ENCODE assay signal across 8 mouse cellular contexts in genomic region chr17:47924383-47925339, GRCm38 (mm10). TPM values are rescaled to one million over a fixed set of nuclear protein-coding genes. Genes with fewer than 3 reads are reported as not detected.
A peak's percentile ranks its signal among the peaks of the same experiment; 100 is the strongest.
DNase-seq lines count a peak whose midpoint lies in the region; ATAC-seq lines count a peak whose summit lies in the region.

Gene Foxp4, minus strand, starts transcription at chr17:47924645.

- H3K4me2 ChIP-seq in intestine, embryonic 14.5 days (ENCODE audit: low read length) = peak within 1 kb of the TSS; percentile 93

- peak within 1 kb of the TSS; percentile 77 for H3K4me3 ChIP-seq in intestine, embryonic 14.5 days (ENCODE audit: low read depth, low read length)
- H3K4me3 ChIP-seq in midbrain, embryonic 10.5 days = peak within 1 kb of the TSS; percentile 99

- intact Hi-C loops in gastrocnemius, postnatal 36 days (cut with DNase I) = loop anchor here (5.0 kb wide), 1 partner anchor 123 kb away; no protein-coding TSS in a partner anchor
- intact Hi-C loops in left cerebral cortex, postnatal 36 days (cut with DNase I) = loop anchor here (1.0 to 5.0 kb wide), 3 partner anchors 46 to 173 kb away; no protein-coding TSS in a partner anchor

- WGBS in intestine, embryonic 14.5 days = under 1% methylated on average over 87 of the region's 91 CpGs
- under 1% methylated on average over 91 of the region's 91 CpGs for WGBS in midbrain, embryonic 10.5 days

- H3K36me3 ChIP-seq in intestine, embryonic 14.5 days (ENCODE audit: control insufficient read depth, insufficient read depth, low read length) = 0 out of 2 replicates have a peak, but pooled peaks cover 8% of the 10 kb centered on the region
- peaks cover 27% of the 10 kb centered on the region for H3K36me3 ChIP-seq in midbrain, embryonic 10.5 days

- H3K9ac ChIP-seq in intestine, embryonic 14.5 days (ENCODE audit: low read length) = peak within 1 kb of the TSS; percentile 95

- peak; percentile 86 for ATAC-seq in intestine, embryonic 14.5 days (replicated peaks; ENCODE audit: low FRiP score, low TSS enrichment, low read depth)

- no peaks in the 10 kb centered on the region for H3K27me3 ChIP-seq in intestine, embryonic 14.5 days (replicated peaks; ENCODE audit: control insufficient read depth, insufficient read depth, low read length)
- H3K27me3 ChIP-seq in midbrain, embryonic 10.5 days (ENCODE audit: low read depth, poor library complexity, severe bottlenecking) = peaks cover 13% of the 10 kb centered on the region; the same call in 1 of the 2 replicates

- peak; percentile 92 for DNase-seq in adrenal gland, adult 2 months
- DNase-seq in embryo, embryonic 10.5 days (ENCODE audit: low spot score) = peak; percentile 98
- peak; percentile 71 to 80 for DNase-seq in gastrocnemius, postnatal 36 days
- peak; percentile 95 for DNase-seq in intestine, embryonic 14.5 days (ENCODE audit: low spot score)
- DNase-seq in left cerebral cortex, postnatal 36 days (ENCODE audit: low spot score in 2 of 2) = peak; percentile 74 to 77
- peak; percentile 96 for DNase-seq in midbrain, embryonic 10.5 days (ENCODE audit: low spot score)
- peak; percentile 55 to 61 for DNase-seq in right cerebral cortex, postnatal 36 days (ENCODE audit: low spot score in 2 of 2)
- peak; percentile 82 to 88 for DNase-seq in urinary bladder, postnatal 4 days (ENCODE audit: low spot score in 2 of 2)

- H3K27ac ChIP-seq in intestine, embryonic 14.5 days (ENCODE audit: low read depth) = peak within 1 kb of the TSS; percentile 96
- H3K27ac ChIP-seq in midbrain, embryonic 10.5 days (replicated peaks) = peak within 1 kb of the TSS; percentile 99

- H3K9me3 ChIP-seq in intestine, embryonic 14.5 days (ENCODE audit: control insufficient read depth, low read length) = 0 out of 2 replicates have a peak, but pooled peaks cover 2% of the 10 kb centered on the region
- H3K9me3 ChIP-seq in midbrain, embryonic 10.5 days (replicated peaks) = peaks cover 4% of the 10 kb centered on the region; the same call in 1 of the 2 replicates

- H3K4me1 ChIP-seq in intestine, embryonic 14.5 days (replicated peaks; ENCODE audit: control insufficient read depth, insufficient read depth, low read length) = peaks cover 42% of the 10 kb centered on the region
- peaks cover 69% of the 10 kb centered on the region for H3K4me1 ChIP-seq in midbrain, embryonic 10.5 days

RNA-seq across cellular contexts. Expression of gene Foxp4, which starts in this region (rescaled TPM):
- 10 to 100 TPM; 21.8 to 25.3 TPM for total RNA-seq in adrenal gland, adult 2 months (2021)
- polyA plus RNA-seq in adrenal gland, adult 2 months (2012; rRNA removed) = 61.2 and 76.5 TPM in 2 replicates
- 1 to 10 TPM; 6.1 to 7.0 TPM for total RNA-seq in gastrocnemius, postnatal 36 days (2021)
- 30.3 and 32.4 TPM in 2 replicates for polyA plus RNA-seq in intestine, embryonic 14.5 days (2014; fragmentation: Nextera tagmentation; extraction: Ambion mirVana)
- 10 to 100 TPM; 44.1 to 55.9 TPM for total RNA-seq in left cerebral cortex, postnatal 36 days (2021)
- polyA plus RNA-seq in midbrain, embryonic 10.5 days (2016; fragmentation: Nextera tagmentation; extraction: Ambion mirVana) = 21.8 and 25.5 TPM in 2 replicates

Comparison
In these comparisons a context has a peak if more than half of its experiments do, and no peak if none do; other contexts are left out.
1. Peak in every context shown above with its lines: DNase-seq, ATAC-seq, H3K4me3 ChIP-seq and H3K27ac ChIP-seq.